Mouse (Mus musculus): ENCODE results near the gene Use1. TPM values are rescaled to one million over a fixed set of nuclear protein-coding genes. Genes with fewer than 3 reads are reported as not detected.

Gene Use1
- 100 to 1,000 TPM; 267 to 299 TPM for total RNA-seq (2023)

DNA sequence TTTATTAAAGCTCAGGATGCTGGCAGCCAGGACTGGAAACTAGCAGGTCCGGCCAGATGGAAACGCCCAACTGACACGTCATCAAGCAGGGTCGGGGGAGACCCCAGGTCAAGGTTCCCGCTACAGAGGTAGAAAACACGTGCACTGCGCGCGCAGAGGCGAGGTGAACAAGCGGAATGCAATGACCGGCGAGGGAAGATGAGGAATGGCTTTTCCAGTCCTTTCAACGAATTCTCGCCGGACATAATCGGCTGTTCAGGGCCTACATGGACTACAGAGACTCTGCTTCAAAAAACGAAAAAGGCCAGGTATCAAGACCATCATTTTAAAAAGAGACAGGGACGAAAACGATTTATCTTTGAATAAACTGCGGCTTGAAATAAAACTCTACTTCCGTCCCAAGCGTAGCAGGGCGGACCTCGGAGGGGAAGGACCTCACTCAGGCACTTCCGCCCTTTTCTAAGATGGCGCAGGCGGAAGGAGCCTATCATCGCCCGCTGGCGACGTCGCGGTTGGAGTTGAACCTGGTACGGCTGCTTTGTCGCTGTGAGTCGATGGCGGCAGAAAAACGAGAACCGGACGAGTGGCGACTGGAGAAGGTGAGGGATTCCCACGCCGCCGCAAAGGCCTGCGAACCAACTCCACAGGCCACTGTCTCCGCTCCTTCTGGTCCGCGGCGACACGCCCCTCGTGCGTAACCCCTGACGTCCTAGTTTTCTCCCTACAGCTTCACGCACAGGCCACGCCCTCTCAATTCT, at the start of gene Use1:
Gene Use1, plus strand, starts transcription at position 78 of the 758 bp plus-strand sequence.

DNA sequence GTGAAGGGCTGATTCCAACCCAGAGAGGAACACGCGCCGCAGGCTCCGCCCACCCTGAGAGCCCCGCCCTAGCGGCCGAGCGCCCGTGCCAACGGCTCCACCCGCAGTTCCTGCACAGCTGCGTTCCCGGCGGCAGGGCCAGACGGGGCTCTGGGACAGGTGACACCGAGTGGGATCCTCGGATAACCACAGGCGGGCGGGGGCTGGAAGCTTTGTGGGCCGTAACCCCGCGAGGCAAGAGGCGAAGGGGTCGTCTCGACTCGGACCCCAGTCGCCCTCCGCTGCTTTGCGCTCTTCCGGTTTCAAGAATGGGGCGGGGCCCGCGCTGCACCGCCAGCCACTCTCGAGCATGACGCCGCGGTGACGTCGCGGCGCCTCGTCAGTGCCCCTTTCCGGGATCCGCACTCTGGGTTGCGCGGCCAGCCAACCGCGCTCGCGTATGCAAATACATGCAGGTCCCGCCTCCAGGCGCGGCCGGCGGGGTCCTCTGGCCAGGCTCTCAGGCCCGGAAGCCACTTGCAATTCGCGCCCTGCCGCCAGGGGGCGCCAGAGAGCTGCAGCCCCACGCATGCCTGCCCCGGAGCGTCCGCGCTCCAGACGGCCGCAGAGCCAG, 4.7 kb downstream of the Use1 start, which contains the start of gene Ocel1:
Gene Ocel1, plus strand, starts transcription at position 63 of the 613 bp plus-strand sequence.

GRCm38 (mm10) chr8:71381421-71381970, 14.8 kb downstream of the Use1 start, which contains the start of gene Nr2f6:
Nr2f6 (minus strand) TSS chr8:71381960.

DNA sequence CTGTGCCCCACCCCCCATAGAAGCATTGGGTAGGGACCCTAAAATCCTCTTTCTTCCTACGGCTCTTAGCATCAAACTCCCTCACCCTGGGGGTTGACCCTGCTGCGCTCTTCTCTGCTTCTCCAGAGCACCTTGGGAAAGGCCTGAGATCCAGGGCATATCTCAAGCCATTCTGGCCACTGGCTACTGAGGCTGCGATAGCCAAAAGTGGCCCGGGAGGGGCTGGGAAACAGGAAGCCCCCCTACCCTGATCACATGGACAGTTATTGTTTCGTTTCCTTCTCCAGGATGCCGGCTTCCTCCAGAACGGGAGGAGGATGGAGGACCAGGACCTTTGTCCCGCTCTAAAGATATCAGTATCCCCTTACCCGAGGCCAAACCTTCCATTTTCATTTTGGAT, 29.0 kb downstream of the Use1 start, which contains the start of gene Ushbp1:
Gene Ushbp1, minus strand, starts transcription at position 174 of the 400 bp plus-strand sequence.

DNA sequence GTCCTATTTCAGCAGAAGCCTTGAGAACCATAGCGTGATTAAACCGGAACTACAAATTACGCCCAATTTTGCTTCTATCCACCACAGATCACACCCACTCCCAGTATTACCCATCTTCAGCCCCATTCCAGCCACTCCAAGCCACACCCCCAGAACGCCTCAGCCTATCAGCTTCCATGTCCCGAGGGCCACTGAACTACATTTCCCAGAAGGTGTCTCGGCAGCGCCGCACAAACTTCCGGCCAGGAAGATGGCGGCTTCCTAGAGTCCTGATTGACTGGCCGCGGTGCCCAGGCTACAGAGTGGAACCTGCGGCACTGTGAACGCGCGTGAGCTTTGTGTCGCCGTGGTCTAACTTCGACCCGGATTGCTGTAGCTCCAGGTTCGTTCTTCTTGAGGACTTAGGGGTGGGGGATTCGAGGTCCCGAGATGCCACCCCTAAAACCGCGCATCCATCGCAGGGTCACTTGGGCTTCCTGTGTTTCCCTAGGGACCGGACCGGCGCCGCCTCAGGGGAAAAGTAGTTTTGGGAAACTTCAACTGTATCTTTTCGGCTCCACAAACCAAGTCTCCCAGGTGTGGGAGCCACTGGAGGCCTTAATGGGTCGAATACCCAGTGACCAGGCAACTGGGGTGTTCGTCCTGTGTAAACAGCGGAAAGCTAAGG, 30.1 kb downstream of the Use1 start, which contains the start of gene Babam1:
Gene Babam1, plus strand, starts transcription at position 223 of the 667 bp plus-strand sequence.

DNA sequence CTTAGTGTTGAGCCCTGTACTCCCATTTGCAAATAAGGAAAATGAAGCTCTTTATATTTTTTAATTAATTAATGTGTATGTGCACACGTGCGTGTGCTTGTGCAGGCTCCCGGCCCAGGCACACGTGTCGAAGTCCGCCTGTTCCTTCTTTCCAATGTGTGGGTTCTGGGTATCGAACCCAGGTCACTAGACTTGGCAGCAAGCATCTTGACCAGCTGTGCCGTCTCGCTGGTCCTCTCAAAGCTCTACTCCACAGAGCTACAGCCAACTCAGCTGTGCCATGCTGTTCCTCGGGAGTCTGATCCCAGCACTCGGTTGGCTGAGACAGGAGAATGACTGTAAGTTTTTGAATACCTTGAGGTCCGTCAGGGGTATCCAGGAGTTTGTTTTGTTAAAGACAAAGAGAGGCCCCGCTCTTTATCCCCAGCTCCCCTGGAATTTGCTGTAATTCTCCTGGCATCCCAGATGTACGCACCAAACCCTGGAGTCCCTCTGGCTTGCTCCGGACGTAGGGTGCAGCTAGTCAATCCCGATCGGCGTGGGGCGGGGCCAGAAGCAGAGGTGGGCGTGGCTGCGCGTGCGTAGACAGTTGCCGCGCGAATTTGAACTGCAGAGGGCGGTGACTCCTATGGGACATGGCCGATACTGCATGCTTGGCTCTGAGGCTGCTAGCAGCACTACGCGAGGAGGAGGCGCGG, 38.9 kb downstream of the Use1 start, which contains the start of gene Ankle1:
Gene Ankle1, plus strand, starts transcription at position 610 of the 698 bp plus-strand sequence.

Other genes with a start within 250 kb of the Use1 start
- gene Myo9b, start 94.1 kb upstream of the Use1 start, total RNA-seq (2023), result 100 to 1,000 TPM; 142 to 158 TPM
- gene Haus8, start 93.9 kb upstream of the Use1 start, total RNA-seq (2023), result 10 to 100 TPM; 26.0 to 31.3 TPM
- 10 to 100 TPM; 19.9 to 21.2 TPM for gene Ocel1, start 4.5 kb downstream of the Use1 start, total RNA-seq (2023)
- gene Nr2f6, start 15.1 kb downstream of the Use1 start, total RNA-seq (2023), result 1 to 10 TPM; 7.7 to 9.2 TPM
- gene Ushbp1, start 29.0 kb downstream of the Use1 start, total RNA-seq (2023), result not detected
- gene Babam1, start 30.0 kb downstream of the Use1 start, total RNA-seq (2023), result 100 to 1,000 TPM; 122 to 127 TPM
- gene Ankle1, start 39.2 kb downstream of the Use1 start, total RNA-seq (2023), result 1 to 10 TPM; 1.5 to 1.8 TPM
- 10 to 100 TPM; 94.0 to 94.4 TPM for gene Abhd8, start 96.8 kb downstream of the Use1 start, total RNA-seq (2023)
- gene Mrpl34, start 98.1 kb downstream of the Use1 start, total RNA-seq (2023), result 10 to 100 TPM; 40.3 to 40.8 TPM
- 100 to 1,000 TPM; 109 to 112 TPM for gene Dda1, start 102.4 kb downstream of the Use1 start, total RNA-seq (2023)
- 10 to 100 TPM; 22.9 to 29.4 TPM for gene Ano8, start 119.1 kb downstream of the Use1 start, total RNA-seq (2023)
- 10 to 100 TPM; 18.6 to 23.0 TPM for gene Gtpbp3, start 121.3 kb downstream of the Use1 start, total RNA-seq (2023)
- gene Plvap, start 144.9 kb downstream of the Use1 start, total RNA-seq (2023), result not detected
- gene Ccdc194, start 158.9 kb downstream of the Use1 start, total RNA-seq (2023), result not detected
- gene Bst2, start 170.6 kb downstream of the Use1 start, total RNA-seq (2023), result 10 to 100 TPM; 57.3 to 79.1 TPM
- 10 to 100 TPM; 29.8 to 42.6 TPM for gene Mvb12a, start 176.1 kb downstream of the Use1 start, total RNA-seq (2023)
- gene Tmem221, start 192.0 kb downstream of the Use1 start, total RNA-seq (2023), result 1 to 10 TPM in 1 of 2 experiments, under 1 TPM in 1; 0.83 to 1.7 TPM
- not detected for gene Nxnl1, start 199.8 kb downstream of the Use1 start, total RNA-seq (2023)
- gene Slc27a1, start 202.0 kb downstream of the Use1 start, total RNA-seq (2023), result 1 to 10 TPM; 4.8 to 5.7 TPM
- 10 to 100 TPM; 56.5 to 58.1 TPM for gene Pgls, start 225.3 kb downstream of the Use1 start, total RNA-seq (2023)
- gene Fam129c, start 230.8 kb downstream of the Use1 start, total RNA-seq (2023), result 1 to 10 TPM; 2.4 to 7.0 TPM
- gene Colgalt1, start 244.2 kb downstream of the Use1 start, total RNA-seq (2023), result 10 to 100 TPM; 47.7 to 51.6 TPM